Mouse (Mus musculus) megakaryocyte, embryonic 14.5 days (primary cell): Measurements from ENCODE around the gene Specc1.

ENCODE experiments used
- FLI1 ChIP-seq: IDR thresholded peaks from 2 replicates; pipeline ENCODE4 v1.6.1; 2012; ENCODE audit warnings: low read length, inconsistent platforms, mixed read lengths
- GATA1 ChIP-seq: IDR thresholded peaks from 3 replicates; pipeline ENCODE4 v1.6.1; 2012; ENCODE audit warnings: mixed read lengths, low read length, inconsistent platforms, borderline replicate concordance

DNA sequence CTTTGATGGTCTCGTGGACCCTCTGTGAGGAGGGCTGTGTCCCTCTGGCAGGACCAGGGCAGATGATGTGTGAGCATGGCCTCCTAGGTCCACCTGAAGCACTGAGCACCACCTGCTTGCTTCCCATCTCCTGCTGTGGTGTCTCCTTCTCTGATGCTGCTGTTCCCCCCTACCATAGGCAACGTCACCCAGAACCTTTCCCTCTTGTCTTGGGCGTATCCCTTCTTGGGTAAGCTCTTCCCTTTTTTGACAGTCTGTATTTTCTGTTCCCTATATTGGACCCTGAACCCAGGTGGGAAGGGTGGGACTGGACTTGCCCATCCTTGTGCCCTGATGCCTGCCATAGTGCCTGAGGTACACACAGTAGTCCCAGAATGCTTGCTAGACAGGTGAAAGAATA, 56.9 kb downstream of the Specc1 start:
- TF ChIP-seq GATA1, result no peak
- TF ChIP-seq FLI1, result no peak
